Mouse (Mus musculus) mouse embryonic stem cell (cell line): ENCODE results near the gene Rbm19.
"Not testable (repeated sequence)": the region's sequence is repeated elsewhere in the genome, so short reads cannot be mapped to it uniquely, and the experiment has no call there.

Experiments
- in situ Hi-C, 2 experiments: fragments of 300-500 bp; cut with MboI; formaldehyde crosslinking; loops; 1 replicate in 1 of 2; 3 replicates in 1 of 2; pipeline ENCODE4 v1.14.3; 2019 to 2020; ENCODE audit warnings: low sequenced_read_pairs in 2 of 2, low pct_unique_long_range_greater_than_20kb in 1 of 2, mixed read lengths in 1 of 2; ENCODE audit not compliant: unreplicated experiment in 1 of 2

Gene Rbm19

DNA sequence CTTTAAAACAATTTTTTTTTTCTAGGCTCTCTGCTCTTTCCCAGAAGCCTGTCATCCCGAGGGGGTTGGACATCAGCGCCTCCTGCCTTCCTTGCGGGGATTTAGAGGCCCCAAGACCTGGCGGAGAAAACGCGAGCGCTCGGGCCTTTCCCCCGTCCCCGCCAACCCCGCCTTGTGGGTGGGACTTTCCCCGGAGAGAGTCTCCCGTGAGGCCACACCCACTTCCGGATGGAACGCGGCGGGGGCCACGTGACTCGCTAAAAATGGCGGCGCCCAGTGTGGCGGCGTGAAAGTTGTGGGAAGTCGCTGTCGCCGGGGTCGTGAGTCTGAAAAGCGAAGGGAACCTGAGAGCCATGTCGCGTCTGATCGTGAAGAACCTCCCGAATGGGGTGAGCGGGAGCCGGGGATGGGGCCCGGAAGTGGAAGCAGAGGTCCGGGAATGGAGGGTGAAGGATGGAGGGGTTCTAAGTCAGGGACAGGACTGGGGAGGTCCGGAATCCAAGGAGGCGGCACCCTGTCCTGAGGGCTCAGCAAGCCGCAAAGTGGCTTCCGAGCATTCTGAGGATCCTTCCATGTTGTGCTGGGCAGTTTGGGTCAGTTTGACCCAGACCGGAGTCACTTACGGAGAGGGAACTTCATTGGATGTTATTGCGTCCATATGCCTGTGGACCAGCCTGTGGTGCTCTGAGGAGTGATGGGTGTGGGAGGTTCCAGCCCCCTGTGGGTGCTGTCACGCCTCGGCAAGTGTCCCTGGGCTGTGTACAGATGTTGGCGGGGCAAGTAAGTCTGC is at the start of gene Rbm19:
Rbm19 (plus strand) TSS at position 205 of the 790 bp plus-strand sequence.
- in situ Hi-C loops: no loop called here

DNA sequence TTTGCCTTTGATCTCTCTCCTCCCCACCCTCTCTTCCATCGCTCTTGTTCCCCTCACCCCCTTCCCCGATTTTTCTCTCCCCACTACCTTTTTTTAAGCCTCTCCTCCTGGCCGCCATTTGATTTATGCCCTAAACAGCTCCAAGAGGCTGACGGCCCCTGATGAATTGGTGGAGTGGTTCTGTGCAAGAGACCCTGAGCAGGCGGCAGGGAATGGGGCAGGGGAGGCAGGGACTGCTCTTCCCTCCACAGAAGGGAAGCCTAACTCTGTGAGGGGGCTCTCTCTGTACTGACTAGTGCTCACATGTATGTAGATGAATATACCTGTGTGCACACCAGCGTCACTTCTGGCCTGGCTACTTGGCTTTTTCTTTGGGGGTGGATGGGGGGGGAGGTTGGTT is 49.0 kb upstream of the Rbm19 start:
- in situ Hi-C loops: no loop called here

DNA sequence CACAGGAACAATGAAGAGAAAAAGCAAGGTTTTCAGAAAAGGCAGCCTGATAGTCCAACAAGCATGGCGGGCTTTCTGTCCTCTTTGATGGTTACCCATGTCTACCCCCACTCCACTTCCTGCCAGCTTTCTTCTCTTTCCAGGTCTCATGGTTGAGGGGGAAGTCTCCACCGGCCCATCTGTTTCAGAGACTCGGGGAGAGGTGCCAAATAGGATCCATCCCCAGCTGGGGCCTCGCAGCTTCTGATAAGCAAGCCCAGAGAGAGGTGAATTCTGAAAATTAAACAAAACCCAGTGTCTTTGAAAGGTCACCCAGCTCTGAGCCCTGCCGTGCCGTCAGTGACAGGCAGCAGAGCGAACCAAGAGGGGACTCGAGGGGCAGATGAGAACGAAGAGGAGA is 42.2 kb upstream of the Rbm19 start:
- in situ Hi-C loops: no loop called here

DNA sequence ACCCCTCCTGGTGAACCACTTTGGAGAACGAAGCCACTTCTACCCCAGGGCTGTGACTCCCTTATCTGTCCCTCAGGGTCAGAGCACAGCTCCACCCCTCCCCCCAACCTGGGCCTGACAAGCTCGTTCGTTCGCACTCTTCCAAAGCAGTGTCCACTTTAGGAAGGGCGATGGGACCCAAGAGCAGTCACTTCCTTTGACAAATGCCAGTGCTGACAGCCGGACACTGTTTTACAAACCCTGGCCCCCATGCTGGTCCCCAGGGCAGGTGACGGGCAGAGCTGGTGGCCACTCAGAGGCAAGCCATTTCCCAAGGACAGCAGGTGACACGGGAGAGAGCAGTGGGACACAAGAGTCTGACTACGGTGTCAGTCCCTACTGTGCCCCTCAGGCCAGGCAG is 36.2 kb upstream of the Rbm19 start:
- in situ Hi-C loops: no loop called here

DNA sequence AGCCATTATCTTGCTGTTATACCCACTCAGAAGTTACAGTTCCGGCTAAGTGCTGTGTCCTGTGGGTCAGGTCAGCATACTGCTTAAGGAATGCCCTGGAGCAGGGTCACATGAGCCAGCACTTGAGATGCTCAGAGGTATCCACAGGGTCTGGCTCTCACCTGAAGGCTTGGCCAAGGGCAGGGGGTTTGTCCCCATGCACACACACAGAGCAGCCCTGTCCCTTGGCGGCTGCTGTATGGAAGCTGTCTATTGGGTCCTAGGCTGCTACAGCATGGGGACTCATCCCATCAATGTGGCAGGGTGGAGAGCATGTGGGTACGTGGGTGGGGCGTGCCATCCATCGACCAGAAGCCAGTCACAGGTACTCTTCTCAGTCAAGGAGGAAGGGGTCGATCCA is 35.8 kb upstream of the Rbm19 start:
- in situ Hi-C loops: no loop called here

DNA sequence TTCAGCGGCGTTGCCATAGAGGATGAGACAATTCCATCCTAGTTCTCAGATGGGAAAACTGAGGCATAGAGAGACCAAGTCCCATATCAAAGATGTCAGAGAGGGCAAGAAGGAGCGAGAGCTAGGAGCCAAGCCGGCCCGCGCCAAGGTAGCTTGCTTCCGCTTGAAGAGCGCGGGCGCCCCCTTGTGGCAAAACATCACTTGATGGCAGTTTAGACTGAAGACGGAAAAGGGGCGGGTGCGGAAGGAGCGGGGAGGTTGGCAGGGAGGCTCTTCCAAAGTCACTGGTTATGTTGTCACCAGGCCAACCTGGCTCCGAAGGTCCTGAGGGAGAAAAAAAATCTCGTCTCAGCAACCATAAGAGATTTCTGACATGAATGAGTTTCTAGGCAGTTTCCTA is 27.7 kb upstream of the Rbm19 start:
- in situ Hi-C loops: no loop called here

DNA sequence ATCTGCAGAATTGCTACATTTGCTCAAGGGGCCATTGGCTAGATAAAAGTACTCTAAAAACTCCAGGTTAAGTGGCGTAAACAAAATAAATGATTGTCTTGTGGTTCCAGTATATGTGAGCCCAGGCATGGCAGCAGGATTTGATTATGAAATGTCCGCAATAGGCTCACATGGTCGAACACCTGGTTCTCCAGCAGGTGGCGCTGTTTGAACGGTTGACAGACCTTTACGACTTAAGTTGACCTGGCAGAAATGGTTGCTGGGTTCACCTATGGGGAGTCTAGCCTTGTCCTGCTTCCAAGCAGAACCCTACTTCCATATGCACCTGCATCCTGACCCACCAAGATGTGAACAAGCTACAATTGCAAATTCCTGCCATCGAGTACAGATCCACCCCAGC is 21.7 kb upstream of the Rbm19 start:
- in situ Hi-C loops: loop anchor here (10.0 kb wide), 1 partner anchor 310 kb away; no protein-coding TSS in a partner anchor

DNA sequence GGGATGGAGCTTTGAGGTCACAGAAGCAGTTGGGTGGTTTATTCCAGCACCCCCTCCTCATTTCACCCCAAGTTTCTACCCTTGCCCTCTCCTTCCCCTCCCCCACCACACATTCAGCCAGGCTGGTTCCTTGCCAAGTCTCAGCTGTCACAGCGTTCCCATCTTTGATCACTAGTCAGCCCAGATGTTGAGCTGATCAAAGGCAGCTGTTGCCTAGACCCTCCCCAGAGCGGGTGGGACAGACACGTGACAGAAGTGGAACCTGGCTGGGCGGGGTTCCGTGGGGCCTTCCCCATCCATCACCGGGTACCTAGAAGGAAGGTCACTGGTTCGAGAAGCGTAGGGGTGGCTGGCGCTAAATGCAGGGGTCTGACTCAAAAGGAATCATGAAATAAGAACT is 19.2 kb upstream of the Rbm19 start:
- in situ Hi-C loops: loop anchor here (10.0 kb wide), 1 partner anchor 312 kb away; no protein-coding TSS in a partner anchor

DNA sequence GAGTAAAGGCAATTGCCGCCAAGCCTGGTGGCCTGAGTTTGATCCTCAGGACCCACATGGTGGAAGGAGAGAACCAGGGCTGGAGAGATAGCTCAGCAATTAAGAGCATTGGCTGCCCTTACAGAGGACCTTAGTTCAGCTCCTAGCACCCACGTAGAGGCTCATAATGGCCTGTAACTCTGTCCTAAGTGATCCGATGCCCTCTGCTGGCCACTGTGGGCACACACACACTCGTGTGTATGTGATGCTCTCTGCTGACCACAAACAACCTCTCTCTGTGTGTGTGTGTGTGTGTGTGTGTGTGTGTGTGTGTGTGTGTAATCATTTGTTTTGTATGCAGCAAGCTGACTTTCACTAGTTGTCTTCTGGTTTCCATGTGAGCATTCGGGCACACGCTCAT is 15.5 kb upstream of the Rbm19 start:
- in situ Hi-C loops: no loop called here

DNA sequence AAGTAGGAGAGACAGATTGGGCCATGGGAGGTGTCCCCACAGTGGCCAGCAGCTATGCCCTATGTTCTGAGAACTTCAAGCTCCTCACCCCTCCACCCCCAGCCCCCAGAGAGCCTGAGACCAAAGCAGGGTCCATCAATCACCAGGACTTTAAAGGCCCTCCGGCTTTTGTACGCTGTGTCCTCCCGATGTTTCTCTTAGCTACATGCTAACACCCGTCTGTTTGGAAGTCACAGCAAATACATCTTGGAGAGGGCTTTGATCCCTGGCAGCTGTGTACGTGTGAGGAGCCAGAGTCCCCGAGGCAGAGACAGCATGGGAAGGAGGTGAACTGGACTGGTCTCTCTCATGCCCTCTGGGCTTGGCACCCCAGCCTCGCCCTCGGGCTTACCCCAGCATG is 14.2 kb upstream of the Rbm19 start:
- in situ Hi-C loops: no loop called here

DNA sequence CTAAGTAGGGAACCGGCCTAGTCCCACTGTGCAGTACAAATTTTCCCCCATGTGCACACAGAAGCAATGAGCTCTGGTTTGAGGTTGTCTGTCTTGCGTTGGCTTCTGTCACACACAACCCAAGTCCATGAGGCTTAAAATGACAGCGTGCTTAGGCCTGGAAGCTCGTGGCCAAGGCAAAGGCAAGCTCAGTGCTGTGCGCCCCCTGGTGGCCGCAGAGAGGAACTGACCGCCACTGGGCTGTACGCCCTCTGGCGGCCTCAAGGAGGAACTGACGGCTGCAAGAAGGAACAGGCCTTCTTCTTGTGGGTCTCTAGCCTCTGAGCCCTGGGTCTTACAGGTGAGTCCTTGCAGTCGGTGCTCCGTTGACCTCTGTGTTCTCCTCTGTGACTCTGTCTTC is 13.5 kb upstream of the Rbm19 start:
- in situ Hi-C loops: no loop called here

DNA sequence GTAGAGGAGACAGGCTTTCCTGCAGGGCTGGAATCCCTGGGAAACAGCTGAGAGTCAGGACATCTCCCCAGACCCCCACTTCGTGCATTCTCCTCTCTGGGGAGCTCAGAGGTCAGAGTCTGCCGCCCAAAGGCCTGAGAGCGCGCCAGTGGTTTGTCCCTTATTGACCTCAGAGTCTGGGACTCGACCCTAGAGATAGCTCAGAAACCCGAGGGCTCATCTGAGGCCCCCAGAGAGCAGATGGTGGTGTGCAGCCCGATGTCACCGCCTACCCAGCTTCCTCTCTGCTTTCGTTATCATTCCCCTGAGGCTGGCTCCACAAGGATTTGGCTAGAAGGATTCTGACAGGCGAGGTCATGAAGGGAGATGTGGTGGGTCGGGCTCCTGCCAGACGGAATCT is 12.8 kb upstream of the Rbm19 start:
- in situ Hi-C loops: no loop called here

DNA sequence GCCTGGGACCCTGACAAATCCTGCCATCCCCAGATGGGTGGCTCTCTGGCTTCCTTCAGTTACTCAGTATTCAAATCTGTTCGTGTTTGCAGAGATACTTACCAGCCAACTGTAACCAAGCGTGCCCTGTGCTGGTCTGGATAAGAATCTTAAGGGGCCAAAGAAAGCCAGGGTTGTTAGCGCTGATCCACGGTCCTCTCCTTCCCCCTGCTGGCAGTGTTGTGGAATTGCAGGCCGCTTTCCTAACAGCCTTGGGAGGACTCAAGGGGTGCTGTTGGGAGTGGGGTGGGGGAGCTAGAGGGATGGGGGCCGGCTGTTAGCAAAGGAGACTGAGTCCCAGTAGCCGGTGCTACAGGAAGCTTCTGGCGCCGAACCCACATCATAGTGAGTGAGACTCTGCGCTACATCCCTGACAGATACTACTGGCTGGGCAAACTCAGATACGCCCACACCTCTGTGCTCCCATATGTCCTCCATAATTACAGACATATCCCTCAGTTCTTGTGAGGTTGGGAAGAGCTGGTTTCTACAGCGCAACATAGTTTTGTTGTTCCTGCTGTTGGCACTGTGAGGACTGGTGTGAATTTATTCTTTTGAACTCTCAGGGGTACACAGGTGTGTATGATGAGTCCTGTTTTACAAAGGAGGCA is 9.7 kb upstream of the Rbm19 start:
- in situ Hi-C loops: no loop called here

DNA sequence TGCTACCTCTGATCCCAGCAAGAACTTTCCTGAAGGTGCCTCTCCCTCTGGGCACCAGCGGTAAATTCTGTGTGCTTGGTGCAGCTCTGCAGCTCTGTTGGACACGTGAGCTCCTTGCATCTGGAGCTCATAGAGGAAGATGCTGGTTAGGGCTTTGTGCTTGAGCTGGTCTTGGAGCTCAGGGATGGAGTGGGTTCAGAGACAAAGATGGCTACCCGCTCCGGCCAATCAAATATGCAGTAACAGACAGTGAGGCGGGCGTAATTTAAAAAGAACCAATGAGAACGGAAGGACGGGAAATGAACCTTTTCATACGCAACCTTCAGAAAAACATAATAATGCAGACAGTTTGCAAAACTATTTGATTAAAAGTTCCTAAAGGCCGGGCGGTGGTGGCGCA is 1.9 kb upstream of the Rbm19 start:
- in situ Hi-C loops: no loop called here

DNA sequence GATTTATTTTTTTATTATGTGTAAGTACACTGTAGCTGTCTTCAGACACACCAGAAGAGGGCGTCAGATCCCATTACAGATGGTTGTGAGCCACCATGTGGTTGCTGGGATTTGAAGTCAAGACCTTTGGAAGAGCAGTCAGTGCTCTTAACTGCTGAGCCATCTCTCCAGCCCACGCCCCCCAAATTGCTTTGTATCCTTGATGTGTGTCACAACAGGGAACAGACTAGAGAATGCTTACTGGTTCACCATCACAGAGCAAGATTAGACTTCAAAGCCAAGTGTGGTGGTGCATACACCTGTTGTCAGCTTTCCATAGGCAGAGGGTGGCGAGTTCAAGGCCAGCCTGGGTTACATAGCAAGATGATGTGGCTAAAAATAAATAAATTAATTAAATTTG is 896 bp downstream of the Rbm19 start:
- in situ Hi-C loops: not testable (repeated sequence)

DNA sequence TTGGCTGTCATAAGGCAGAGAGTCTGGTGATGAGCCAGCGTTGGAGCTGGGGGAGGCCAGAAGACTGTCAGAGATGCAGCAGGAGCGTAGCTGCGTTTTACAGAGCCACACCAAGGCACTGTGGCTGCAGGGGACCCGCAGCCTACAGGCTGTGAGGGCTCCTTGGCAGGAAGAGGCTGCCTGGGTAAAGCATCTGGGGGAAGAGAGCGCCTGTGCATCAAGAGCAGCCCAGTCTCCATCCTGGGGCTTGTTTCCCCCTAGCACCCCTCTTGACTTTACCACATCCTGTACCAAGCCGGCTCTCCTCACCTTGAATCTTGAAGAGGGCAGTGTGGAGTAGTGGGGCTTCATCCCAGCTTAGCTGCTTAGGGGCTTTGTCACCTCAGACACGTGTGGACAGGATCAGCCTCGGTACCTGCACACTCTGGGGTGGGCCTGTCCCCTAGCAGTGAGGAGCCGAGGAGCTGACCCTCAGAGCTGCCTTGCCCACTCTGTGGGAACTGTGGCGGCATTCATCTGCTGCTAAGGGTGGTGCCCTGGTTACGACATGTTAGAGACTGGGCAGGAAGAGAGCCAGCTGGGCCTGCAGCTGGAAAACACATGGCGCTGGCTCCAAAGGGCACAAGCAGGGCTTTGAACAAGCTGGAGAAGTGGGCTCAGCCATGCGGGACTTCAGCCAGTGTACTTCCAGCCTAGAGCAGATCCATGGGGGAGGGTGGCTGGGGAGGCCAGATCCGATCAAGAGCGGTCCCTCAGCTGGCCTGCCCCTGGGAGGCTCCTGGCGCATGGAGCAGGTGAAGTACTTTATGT is 8.8 kb downstream of the Rbm19 start:
- in situ Hi-C loops: no loop called here

DNA sequence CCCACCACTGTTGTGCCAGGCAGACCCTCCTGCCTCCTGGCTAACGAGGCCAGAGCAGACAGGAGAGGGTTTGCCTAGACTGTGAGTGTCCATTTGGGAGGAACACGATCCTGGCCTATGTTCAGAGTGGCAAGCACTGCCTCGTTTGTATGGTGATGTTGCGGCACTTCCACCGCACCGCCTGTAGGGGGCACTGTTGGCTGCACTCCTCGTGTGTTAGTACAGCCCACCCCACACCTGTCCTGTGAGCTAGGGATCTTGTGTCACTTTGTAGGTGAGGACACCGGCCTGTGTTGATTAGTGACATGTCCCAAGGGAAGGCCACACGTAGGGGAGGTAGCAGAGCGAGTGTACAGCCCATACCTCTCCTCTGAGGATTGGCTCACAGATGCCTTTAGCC is 11.4 kb downstream of the Rbm19 start:
- in situ Hi-C loops: no loop called here

DNA sequence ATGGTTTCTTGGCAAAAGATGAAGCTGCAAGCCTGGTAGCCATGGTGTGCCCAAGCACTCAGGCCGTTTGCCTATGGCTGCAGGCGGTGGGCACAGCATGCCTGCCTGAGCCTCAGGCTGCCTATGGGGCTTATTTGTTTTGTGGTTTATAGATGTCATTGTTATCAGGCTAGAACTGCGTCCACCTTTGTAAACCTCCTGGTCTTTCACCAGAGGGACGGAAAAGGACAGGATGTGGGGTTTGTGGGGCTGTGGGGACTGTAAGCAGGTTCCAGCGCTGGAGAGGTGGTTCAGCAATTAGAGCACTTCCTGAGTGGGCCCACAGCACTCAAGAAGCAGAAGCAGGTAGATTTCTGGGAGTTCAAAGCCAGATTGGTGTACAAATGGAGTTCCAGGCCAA is 12.2 kb downstream of the Rbm19 start:
- in situ Hi-C loops: no loop called here

DNA sequence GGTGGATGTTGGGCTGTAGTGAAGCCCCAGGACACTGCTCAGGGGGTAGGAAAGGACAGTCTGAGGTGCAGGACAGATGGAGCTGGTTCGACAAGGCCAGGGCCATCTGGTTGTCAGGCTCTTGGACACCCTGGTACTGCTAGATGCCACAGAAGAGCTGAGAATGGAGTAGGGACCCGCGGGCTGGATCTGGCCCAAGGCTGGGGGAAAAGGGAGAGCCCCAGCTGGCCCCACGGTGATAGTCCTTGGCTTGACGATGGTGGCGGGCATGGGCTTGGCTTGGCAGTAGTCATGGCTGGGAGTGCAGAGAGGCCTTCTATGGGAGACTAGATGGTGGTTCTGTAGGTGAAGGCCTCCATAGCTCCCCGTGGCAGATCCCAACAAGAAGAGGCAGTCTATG is 12.8 kb downstream of the Rbm19 start:
- in situ Hi-C loops: no loop called here
